Mouse (Mus musculus) small intestine, adult 2 months (tissue): ENCODE data around the gene Ralbp1. TPM values are rescaled to one million over a fixed set of nuclear protein-coding genes. Genes with fewer than 3 reads are reported as not detected.
A peak's percentile ranks its signal among the peaks of the same experiment; 100 is the strongest.

Experiments
- H3K27ac ChIP-seq: fragments of 200-500 bp; 2 replicates; pipeline ENCODE4 v1.5.1; 2012; ENCODE audit warnings: low read depth, low read length, control low read depth, inconsistent platforms; ENCODE audit not compliant: insufficient read depth
- H3K27me3 ChIP-seq: fragments of 200-500 bp; 2 replicates; pipeline ENCODE4 v1.6.1; 2012; ENCODE audit warnings: mild to moderate bottlenecking, moderate library complexity, low read length, inconsistent platforms; ENCODE audit not compliant: control insufficient read depth, insufficient read depth
- H3K36me3 ChIP-seq: fragments of 200-500 bp; 2 replicates; pipeline ENCODE4 v1.6.1; 2012; ENCODE audit warnings: mild to moderate bottlenecking, low read length, control low read depth, inconsistent platforms; ENCODE audit not compliant: control insufficient read depth, insufficient read depth
- H3K4me1 ChIP-seq: fragments of 200-500 bp; 2 replicates; pipeline ENCODE4 v1.6.1; 2012; ENCODE audit warnings: low read length, inconsistent platforms, mixed read lengths; ENCODE audit not compliant: control insufficient read depth, insufficient read depth, insufficient read length
- H3K4me3 ChIP-seq: fragments of 200-500 bp; 2 replicates; pipeline ENCODE4 v1.5.1; 2012; ENCODE audit warnings: low read depth, mild to moderate bottlenecking, control low read depth, inconsistent platforms, low read length, moderate library complexity
- CTCF ChIP-seq: fragments of 200-500 bp; IDR thresholded peaks from 2 replicates; pipeline ENCODE4 v1.5.1; 2012; ENCODE audit warnings: low read depth, mild to moderate bottlenecking, control low read depth, inconsistent platforms, low read length, moderate library complexity, mixed read lengths; ENCODE audit not compliant: insufficient replicate concordance, insufficient read length; ENCODE audit errors: extremely low read depth
- POLR2A ChIP-seq: fragments of 200-500 bp; IDR thresholded peaks from 2 replicates; pipeline ENCODE4 v1.6.1; 2012; ENCODE audit warnings: low read depth, mild to moderate bottlenecking, control low read depth, inconsistent platforms, low read length, moderate library complexity
- WGBS: fragments of 180-500 bp; shearing (Covaris S2); methylation state at CpG from one replicate; pipeline ENCODE4 v1.1.7; 2018; 5-methylcytosine and 5-hydroxymethylcytosine counted together
- polyA plus RNA-seq: library from polyadenylated mRNA; depleted of rRNA; stranded (reverse); fragments of >200 nt; gene quantifications from 2 replicates; pipeline ENCODE4 v1.2.3, GENCODE M21; 2012

The Ralbp1 gene
- polyA plus RNA-seq, 1 experiment, result 34.1 TPM

DNA sequence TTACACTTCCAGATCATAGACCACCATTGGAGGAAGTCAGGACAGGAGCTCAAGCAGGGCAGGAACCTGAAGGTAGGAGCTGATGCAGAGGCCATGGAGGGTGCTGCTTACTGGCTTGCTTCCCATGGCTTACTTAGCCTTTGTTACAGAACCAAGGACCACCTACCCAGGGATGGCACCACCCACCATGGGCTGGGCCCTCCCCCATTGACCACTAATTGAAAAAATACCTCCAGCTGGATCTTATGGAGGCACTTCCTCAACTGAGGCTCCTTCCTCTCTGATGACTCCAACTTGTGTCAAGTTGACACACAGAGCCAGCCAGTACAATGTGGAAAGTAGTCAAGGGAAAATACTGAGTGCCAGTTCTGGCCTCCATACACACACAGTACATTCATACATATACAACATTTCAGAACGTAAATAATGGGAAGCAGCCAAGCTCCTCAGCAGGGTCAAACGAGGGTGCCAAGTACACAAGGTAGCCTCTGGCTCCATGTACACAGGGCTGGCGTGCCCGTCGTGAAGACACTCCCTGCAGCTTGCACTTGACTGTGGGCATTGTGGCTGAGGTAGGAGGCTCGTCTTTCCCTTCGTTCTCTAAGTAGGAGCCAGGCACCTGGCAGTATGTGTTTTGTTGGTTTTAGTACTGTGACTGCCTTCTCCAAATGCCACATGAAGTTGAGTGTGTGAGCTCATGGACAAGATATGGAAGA, 45.9 kb downstream of the Ralbp1 start:
- Histone ChIP-seq H3K4me3 (no peak overlapping the region), H3K36me3 (peaks cover 62% of the 10 kb centered on the region), H3K27me3 (no peaks in the 10 kb centered on the region), H3K4me1 (peaks cover 8% of the 10 kb centered on the region; the same call in 1 of the 2 replicates), H3K27ac (no peak overlapping the region)
- TF ChIP-seq CTCF (no peak), POLR2A (no peak)
- 34% methylated on average over 7 of the region's 7 CpGs for WGBS

- TF ChIP-seq POLR2A, result no peak
- no peak for TF ChIP-seq CTCF
- no peak overlapping the region for H3K4me3 ChIP-seq
- H3K36me3 ChIP-seq, result peaks cover 68% of the 10 kb centered on the region
- H3K27me3 ChIP-seq, result no peaks in the 10 kb centered on the region
- H3K4me1 ChIP-seq, result 0 out of 2 replicates have a peak, but pooled peaks cover under 1% of the 10 kb centered on the region
- H3K27ac ChIP-seq, result no peak overlapping the region
- 91% methylated on average over 3 of the region's 3 CpGs for WGBS
Observed at GRCm38 (mm10) chr17:65836746-65837145, 48.9 kb downstream of the Ralbp1 start.

DNA sequence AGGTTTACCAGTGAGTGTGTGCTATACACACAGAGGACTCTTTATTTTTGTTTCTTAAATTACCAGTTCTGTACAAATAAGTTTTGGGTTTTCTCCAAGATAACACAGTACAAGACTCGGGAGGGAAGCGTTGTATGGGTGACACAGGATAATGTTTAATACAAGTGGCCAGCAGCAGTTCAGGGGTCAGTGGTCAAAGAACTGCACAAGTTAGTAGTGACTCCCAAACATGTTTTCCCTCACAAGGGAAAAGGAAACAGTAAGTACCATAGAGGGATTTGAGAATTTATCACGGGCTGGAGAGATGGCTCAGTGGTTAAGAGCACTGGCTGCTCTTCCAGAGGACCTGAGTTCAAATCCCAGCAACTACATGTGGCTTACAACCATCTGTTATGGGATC, 51.7 kb downstream of the Ralbp1 start:
- Histone ChIP-seq H3K4me1 (peaks cover 3% of the 10 kb centered on the region; the same call in 1 of the 2 replicates), H3K36me3 (peaks cover 73% of the 10 kb centered on the region), H3K4me3 (no peak overlapping the region), H3K27me3 (no peaks in the 10 kb centered on the region), H3K27ac (no peak overlapping the region)
- WGBS, result 85% methylated on average over 3 of the region's 3 CpGs
- TF ChIP-seq POLR2A (no peak), CTCF (no peak)

DNA sequence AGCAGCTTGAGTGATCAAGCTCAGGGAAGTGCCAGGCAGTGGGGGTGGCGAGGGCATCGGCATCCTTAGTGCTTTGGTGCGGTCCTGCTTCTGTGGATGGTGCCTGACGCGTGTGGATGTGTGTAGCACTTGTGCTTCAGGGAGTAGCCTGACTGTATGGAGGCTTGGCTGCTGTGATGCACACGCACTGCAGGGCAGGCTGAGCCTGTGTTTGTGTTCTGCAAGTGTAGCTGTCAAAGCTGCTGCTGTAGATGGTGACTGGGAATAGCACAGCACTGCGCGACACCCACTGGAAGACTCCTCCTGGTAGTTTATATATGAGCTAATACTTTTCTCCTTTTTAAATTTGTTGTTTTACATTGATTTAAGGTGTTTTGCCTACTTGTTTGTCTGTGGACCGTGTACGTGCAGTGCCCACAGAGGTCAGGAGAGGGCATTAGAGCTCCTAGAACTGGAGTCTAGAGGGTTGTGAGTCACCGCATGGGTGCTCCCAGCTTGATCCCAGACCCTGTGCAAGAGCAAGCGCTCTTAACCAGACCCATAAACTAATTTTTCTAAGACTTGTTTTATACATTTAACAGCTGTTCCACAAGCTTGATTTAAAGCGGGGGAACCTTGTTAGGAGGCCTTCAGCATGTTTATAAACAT, 55.3 kb downstream of the Ralbp1 start:
- 89% methylated on average over 13 of the region's 13 CpGs for WGBS
- Histone ChIP-seq H3K36me3 (peaks cover 59% of the 10 kb centered on the region), H3K27me3 (no peaks in the 10 kb centered on the region), H3K4me1 (peaks cover 3% of the 10 kb centered on the region; the same call in 1 of the 2 replicates), H3K4me3 (no peak overlapping the region), H3K27ac (no peak overlapping the region)
- TF ChIP-seq POLR2A (no peak), CTCF (0 out of 2 replicates have a peak, but pooled peaks have one; percentile 11)

- 43% methylated on average over 11 of the region's 11 CpGs for WGBS
- TF ChIP-seq POLR2A, result no peak
- no peak for TF ChIP-seq CTCF
- Histone ChIP-seq H3K4me3 (no peak overlapping the region), H3K27ac (no peak overlapping the region), H3K4me1 (peaks cover 3% of the 10 kb centered on the region; the same call in 1 of the 2 replicates), H3K36me3 (peaks cover 62% of the 10 kb centered on the region), H3K27me3 (no peaks in the 10 kb centered on the region)
Observed at GRCm38 (mm10) chr17:65828951-65829350, 56.6 kb downstream of the Ralbp1 start.

GRCm38 (mm10) chr17:65827904-65828303, 57.7 kb downstream of the Ralbp1 start:
- no peaks in the 10 kb centered on the region for H3K27me3 ChIP-seq
- H3K27ac ChIP-seq, result no peak overlapping the region
- WGBS, result 94% methylated on average over 5 of the region's 5 CpGs
- H3K4me1 ChIP-seq, result peaks cover 3% of the 10 kb centered on the region; the same call in 1 of the 2 replicates
- H3K4me3 ChIP-seq, result no peak overlapping the region
- H3K36me3 ChIP-seq, result peaks cover 56% of the 10 kb centered on the region
- TF ChIP-seq POLR2A, result no peak
- no peak for TF ChIP-seq CTCF

GRCm38 (mm10) chr17:65827119-65827840, 58.3 kb downstream of the Ralbp1 start:
- peaks cover 56% of the 10 kb centered on the region for H3K36me3 ChIP-seq
- 95% methylated on average over 16 of the region's 16 CpGs for WGBS

More at GRCm38 (mm10) chr17:65827119-65827840, 58.3 kb downstream of the Ralbp1 start:
- no peak for TF ChIP-seq CTCF
- H3K27ac ChIP-seq, result no peak overlapping the region
- H3K27me3 ChIP-seq, result no peaks in the 10 kb centered on the region
- peaks cover 3% of the 10 kb centered on the region; the same call in 1 of the 2 replicates for H3K4me1 ChIP-seq
- H3K4me3 ChIP-seq, result no peak overlapping the region
